Mouse (Mus musculus): ENCODE results near the gene Atxn7l3.

GRCm38 (mm10) chr11:102304141-102304540 is 7.7 kb upstream of the Atxn7l3 start:
- no peak for TF ChIP-seq CTCF (IDR thresholded peaks at IDR 0.05; ENCODE audit: extremely low read depth, insufficient read length, insufficient replicate concordance, low read depth, low read length)
- no peak for TF ChIP-seq POLR2A (IDR thresholded peaks at IDR 0.05; ENCODE audit: low read depth, low read length)

Measured in small intestine, adult 2 months (tissue).